ENCODE assay signal across 14 mouse cellular contexts in genomic region chr8:47285435-47285834, GRCm38 (mm10).
DNase-seq lines count a peak whose midpoint lies in the region; ATAC-seq lines count a peak whose summit lies in the region.
"Had no signal": no experiment of that assay in that cellular context is flagged by ENCODE, and none has a peak within 500 bp of the region (broad histone marks: within the 10 kb centered on the region; RNA-seq: fewer than 3 reads in every experiment).

No protein-coding gene starts in this region.

- ATAC-seq in neural tube, embryonic 11.5 days (ENCODE audit: insufficient read depth, low FRiP score, low TSS enrichment): no peak
- ATAC-seq in hindbrain, embryonic 12.5 days (ENCODE audit: low FRiP score): no peak
- ATAC-seq in midbrain, embryonic 12.5 days (ENCODE audit: low FRiP score, low read depth): no peak
- ATAC-seq in kidney, embryonic 16.5 days (ENCODE audit: low FRiP score, low TSS enrichment): no peak
- ATAC-seq: liver, embryonic 12.5 days had no signal

- H3K27me3 ChIP-seq in neural tube, embryonic 11.5 days (ENCODE audit: control insufficient read depth, insufficient read depth, low read length): no peaks in the 10 kb centered on the region
- H3K27me3 ChIP-seq in hindbrain, embryonic 12.5 days: no peaks in the 10 kb centered on the region
- no peaks in the 10 kb centered on the region for H3K27me3 ChIP-seq in midbrain, embryonic 12.5 days
- H3K27me3 ChIP-seq in kidney, embryonic 16.5 days (ENCODE audit: insufficient read depth, low read length): no peaks in the 10 kb centered on the region
- H3K27me3 ChIP-seq: heart, embryonic 15.5 days had no signal

- no peaks in the 10 kb centered on the region for H3K36me3 ChIP-seq in neural tube, embryonic 11.5 days (ENCODE audit: control insufficient read depth, insufficient read depth, low read length)
- no peaks in the 10 kb centered on the region for H3K36me3 ChIP-seq in hindbrain, embryonic 12.5 days
- no peaks in the 10 kb centered on the region for H3K36me3 ChIP-seq in midbrain, embryonic 12.5 days
- no peaks in the 10 kb centered on the region for H3K36me3 ChIP-seq in kidney, embryonic 16.5 days (ENCODE audit: insufficient read depth, low read length)
- H3K36me3 ChIP-seq: heart, embryonic 15.5 days; liver, embryonic 12.5 days had no signal

- 54% methylated on average over 6 of the region's 6 CpGs for WGBS in neural tube, embryonic 11.5 days
- 26% methylated on average over 6 of the region's 6 CpGs for WGBS in hindbrain, embryonic 12.5 days
- WGBS in midbrain, embryonic 12.5 days: 33% methylated on average over 6 of the region's 6 CpGs
- WGBS in kidney, embryonic 16.5 days: 88% methylated on average over 6 of the region's 6 CpGs

- H3K4me1 ChIP-seq in neural tube, embryonic 11.5 days (ENCODE audit: control insufficient read depth, insufficient read depth, low read length): peaks cover 35% of the 10 kb centered on the region
- peaks cover 62% of the 10 kb centered on the region for H3K4me1 ChIP-seq in hindbrain, embryonic 12.5 days
- H3K4me1 ChIP-seq in midbrain, embryonic 12.5 days: peaks cover 64% of the 10 kb centered on the region
- peaks cover 38% of the 10 kb centered on the region for H3K4me1 ChIP-seq in kidney, embryonic 16.5 days (ENCODE audit: insufficient read depth, low read length)
- H3K4me1 ChIP-seq: liver, embryonic 12.5 days had no signal

- H3K27ac ChIP-seq in neural tube, embryonic 11.5 days (ENCODE audit: low read depth, low read length): no peak overlapping the region
- peak overlapping the region; percentile 58; the same call in 1 of the 2 replicates for H3K27ac ChIP-seq in hindbrain, embryonic 12.5 days
- H3K27ac ChIP-seq in midbrain, embryonic 12.5 days (replicated peaks): peak overlapping the region; percentile 84
- H3K27ac ChIP-seq in kidney, embryonic 16.5 days (ENCODE audit: low read length): no peak overlapping the region
- H3K27ac ChIP-seq: gastrocnemius, adult 2 months; heart, embryonic 15.5 days; liver, embryonic 12.5 days; macrophage had no signal

- no peak for DNase-seq in neural tube, embryonic 11.5 days (ENCODE audit: low spot score)
- no peak for DNase-seq in neural tube, embryonic 10.5 days (ENCODE audit: extremely low spot score, low spot score)
- DNase-seq in gastrocnemius, postnatal 4 days (ENCODE audit: low spot score in 2 of 2): no peak
- DNase-seq in right cerebral cortex, adult 2 months (ENCODE audit: low spot score in 2 of 2): no peak
- DNase-seq in layer of hippocampus, postnatal 25 days (ENCODE audit: extremely low spot score in 1 of 2, low spot score in 1 of 2): no peak
- DNase-seq: gastrocnemius, adult 2 months; kidney, adult 18-20 months; spleen, adult 18-20 months had no signal

- peak overlapping the region; percentile 94 for H3K4me3 ChIP-seq in neural tube, embryonic 11.5 days (ENCODE audit: low read depth, low read length)
- H3K4me3 ChIP-seq in hindbrain, embryonic 12.5 days: peak overlapping the region; percentile 80
- peak overlapping the region; percentile 98 for H3K4me3 ChIP-seq in midbrain, embryonic 12.5 days
- no peak overlapping the region for H3K4me3 ChIP-seq in kidney, embryonic 16.5 days (ENCODE audit: low read length)
- H3K4me3 ChIP-seq: gastrocnemius, adult 2 months; liver, embryonic 12.5 days had no signal

- peak overlapping the region; percentile 81 for H3K4me2 ChIP-seq in neural tube, embryonic 11.5 days (ENCODE audit: low read depth)
- peak overlapping the region; percentile 80 for H3K4me2 ChIP-seq in hindbrain, embryonic 12.5 days (replicated peaks)
- peak overlapping the region; percentile 90 for H3K4me2 ChIP-seq in midbrain, embryonic 12.5 days (replicated peaks)
- no peak overlapping the region for H3K4me2 ChIP-seq in kidney, embryonic 16.5 days (replicated peaks; ENCODE audit: low read depth, low read length)
- H3K4me2 ChIP-seq: liver, embryonic 12.5 days had no signal

- no peak overlapping the region for H3K9ac ChIP-seq in neural tube, embryonic 11.5 days (ENCODE audit: low read length)
- no peak overlapping the region for H3K9ac ChIP-seq in hindbrain, embryonic 12.5 days
- H3K9ac ChIP-seq in midbrain, embryonic 12.5 days (replicated peaks): peak overlapping the region; percentile 99
- H3K9ac ChIP-seq in kidney, embryonic 16.5 days (replicated peaks; ENCODE audit: low read length): no peak overlapping the region
- H3K9ac ChIP-seq: heart, embryonic 15.5 days; liver, embryonic 12.5 days had no signal

- H3K9me3 ChIP-seq in neural tube, embryonic 11.5 days (ENCODE audit: control insufficient read depth, low read length): no peaks in the 10 kb centered on the region
- H3K9me3 ChIP-seq in hindbrain, embryonic 12.5 days (replicated peaks): no peaks in the 10 kb centered on the region
- H3K9me3 ChIP-seq in midbrain, embryonic 12.5 days: no peaks in the 10 kb centered on the region
- no peaks in the 10 kb centered on the region for H3K9me3 ChIP-seq in kidney, embryonic 16.5 days (ENCODE audit: low read length)
- H3K9me3 ChIP-seq: heart, embryonic 15.5 days; liver, embryonic 12.5 days had no signal

Comparison
In these comparisons a context has a peak if more than half of its experiments do, and no peak if none do; other contexts are left out.
1. H3K27ac ChIP-seq: peak in hindbrain, embryonic 12.5 days (single experiment) and midbrain, embryonic 12.5 days (single experiment); none in neural tube, embryonic 11.5 days (single experiment) and kidney, embryonic 16.5 days (single experiment).